Comparison of ENCODE assay signal across 8 mouse cellular contexts in genomic region chr7:80628708-80629183, GRCm38 (mm10). TPM values are rescaled to one million over a fixed set of nuclear protein-coding genes. Genes with fewer than 3 reads are reported as not detected.
DNase-seq lines count a peak whose midpoint lies in the region; ATAC-seq lines count a peak whose summit lies in the region.

No protein-coding gene starts in this region.

- peak; percentile 85 for ATAC-seq in cerebellum, adult (ENCODE audit: insufficient number of reproducible peaks, low FRiP score, low TSS enrichment)
- peak; percentile 82 for ATAC-seq in neutrophil, adult 5-6 weeks (ENCODE audit: extremely low read depth, insufficient number of reproducible peaks, low FRiP score, poor library complexity, severe bottlenecking)

- DNase-seq in urinary bladder, postnatal 14 days (ENCODE audit: low spot score): peak; percentile 79
- DNase-seq in urinary bladder, postnatal 10 days (ENCODE audit: low spot score): no peak
- DNase-seq in gastrocnemius, postnatal 10 days: peak; percentile 52
- peak; percentile 53 to 60 for DNase-seq in kidney, adult 8-10 months
- peak; percentile 66 for DNase-seq in liver
- no peak for DNase-seq in retina, embryonic 14.5 days (ENCODE audit: low spot score)

RNA-seq across cellular contexts. Expression of gene Crtc3, which starts 59.9 kb away (rescaled TPM):
- total RNA-seq in gastrocnemius, postnatal 10 days (2021): 10 to 100 TPM; 16.7 to 25.1 TPM
- 34.3 and 36.6 TPM in 2 replicates for total RNA-seq in neutrophil, adult 5-6 weeks (2017)

Comparison
In these comparisons a context has a peak if more than half of its experiments do, and no peak if none do; other contexts are left out.
1. DNase-seq: peak in urinary bladder, postnatal 14 days (single experiment), gastrocnemius, postnatal 10 days (single experiment), kidney, adult 8-10 months (2 of 2) and liver (single experiment); none in urinary bladder, postnatal 10 days (single experiment) and retina, embryonic 14.5 days (single experiment).